Mouse (Mus musculus): ENCODE data around the gene Dnaaf3. TPM values are rescaled to one million over a fixed set of nuclear protein-coding genes. Genes with fewer than 3 reads are reported as not detected.
"Not testable (repeated sequence)": the region's sequence is repeated elsewhere in the genome, so short reads cannot be mapped to it uniquely, and the experiment has no call there.

The Dnaaf3 gene
- total RNA-seq (2021) = not detected
- long read RNA-seq, experiment 1 = 0 reads
- long read RNA-seq, experiment 2 = 0 reads

- H3K4me3 ChIP-seq = peak within 1 kb of the TSS; percentile 69
- peak; percentile 81 for DNase-seq
- intact Hi-C loops (cut with DNase I) = no loop called here
- no peak for TF ChIP-seq CTCF (IDR thresholded peaks at IDR 0.05)
- H3K27ac ChIP-seq = no peak within 1 kb of the TSS
These were observed at the start of gene Dnaaf3 for GRCm38 (mm10) chr7:4532005-4532729. Gene Dnaaf3 (minus strand): TSS chr7:4532453.

- H3K4me3 ChIP-seq; DNase-seq; intact Hi-C loops (cut with DNase I); H3K27ac ChIP-seq: not testable (repeated sequence)
These were observed 49.2 kb upstream of the Dnaaf3 start for GRCm38 (mm10) chr7:4581481-4581880.

DNA sequence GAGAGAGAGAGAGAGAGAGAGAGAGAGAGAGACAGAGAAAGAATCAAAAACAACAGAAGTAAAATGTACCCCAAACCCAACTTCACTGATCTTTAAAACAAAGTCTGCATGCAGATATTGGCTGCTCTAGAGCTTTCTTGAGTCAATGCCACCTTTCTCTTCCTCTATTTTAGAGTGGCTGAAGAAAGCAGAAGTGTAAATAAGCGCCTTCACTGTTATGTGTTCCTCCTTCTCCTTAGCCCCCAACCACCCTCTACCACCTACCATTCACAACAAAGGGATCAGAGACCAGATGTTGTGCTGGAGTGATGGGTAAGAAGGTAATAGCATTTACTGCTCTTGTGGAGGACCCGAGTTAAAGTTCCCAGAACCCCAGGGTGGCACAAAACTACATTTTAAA is 40.1 kb upstream of the Dnaaf3 start:
- DNase-seq; intact Hi-C loops (cut with DNase I); H3K4me3 ChIP-seq; H3K27ac ChIP-seq: not testable (repeated sequence)

- TF ChIP-seq CTCF (IDR thresholded peaks at IDR 0.05) = no peak
- intact Hi-C loops (cut with DNase I) = no loop called here
- H3K27ac ChIP-seq = no peak overlapping the region
- no peak overlapping the region for H3K4me3 ChIP-seq
- DNase-seq = no peak
These were observed 30.4 kb upstream of the Dnaaf3 start for GRCm38 (mm10) chr7:4562660-4563059.

GRCm38 (mm10) chr7:4557167-4557560 is 24.9 kb upstream of the Dnaaf3 start:
- TF ChIP-seq CTCF (IDR thresholded peaks at IDR 0.05) = no peak
- DNase-seq = no peak
- Histone ChIP-seq H3K4me3 (no peak overlapping the region), H3K27ac (no peak overlapping the region)
- intact Hi-C loops (cut with DNase I) = loop anchor here (2.0 to 5.0 kb wide), 3 partner anchors 250 to 505 kb away; partner anchors contain the start of gene U2af2

DNA sequence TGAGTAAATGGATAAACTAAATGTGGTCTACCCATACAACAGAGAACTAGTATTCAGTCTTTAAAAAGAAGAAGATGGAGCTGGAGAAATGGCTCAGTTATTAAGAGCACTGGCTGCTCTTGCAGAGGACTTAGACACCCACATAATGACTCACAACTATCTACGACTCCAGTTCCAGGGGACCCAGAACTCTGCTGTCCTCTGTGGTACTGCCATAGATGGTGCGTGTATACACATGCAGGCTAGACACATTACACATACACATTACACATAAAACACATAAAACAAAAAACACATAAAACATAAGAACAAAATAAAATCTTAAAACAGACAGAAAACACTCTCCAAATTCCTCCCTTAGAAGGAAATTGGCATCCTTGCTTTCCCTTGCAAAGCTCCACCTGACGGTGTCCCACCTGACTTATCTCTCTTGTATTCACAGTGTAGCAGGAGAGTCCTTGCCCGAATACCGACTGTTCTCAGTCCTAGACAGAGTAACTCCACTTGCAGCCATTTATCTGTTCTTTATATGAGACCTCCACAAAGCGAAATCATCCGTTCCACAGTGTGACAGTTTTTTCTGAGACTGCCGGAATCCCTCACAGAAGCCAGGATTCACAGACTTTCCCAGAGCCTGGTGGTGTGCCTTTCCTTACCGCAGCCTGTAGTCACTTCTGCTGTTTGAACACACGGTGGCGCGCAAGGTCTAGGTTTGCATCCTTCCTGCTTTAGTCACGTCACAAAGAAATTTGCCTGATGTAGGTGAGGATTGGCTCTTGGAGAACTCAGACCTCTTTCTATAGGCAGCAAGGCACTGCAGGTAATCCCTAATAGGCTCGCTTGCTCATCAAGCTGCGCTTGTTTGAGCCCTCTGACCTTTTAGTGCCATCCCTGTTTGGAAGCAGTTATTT is 24.3 kb upstream of the Dnaaf3 start:
- DNase-seq = peak; percentile 72
- no peak overlapping the region for H3K27ac ChIP-seq
- intact Hi-C loops (cut with DNase I) = loop anchor here (2.0 to 5.0 kb wide), 3 partner anchors 250 to 506 kb away; partner anchors contain the start of gene U2af2

GRCm38 (mm10) chr7:4547221-4547641 is 15.0 kb upstream of the Dnaaf3 start, which contains the start of gene Syt5:
Gene Syt5 (minus strand): TSS chr7:4547541.
- intact Hi-C loops (cut with DNase I) = no loop called here
- H3K4me3 ChIP-seq = peak within 1 kb of the TSS; percentile 38

More for the DNA sequence above, 24.3 kb upstream of the Dnaaf3 start:
- TF ChIP-seq CTCF (IDR thresholded peaks at IDR 0.05) = peak; percentile 91
- no peak overlapping the region for H3K4me3 ChIP-seq

GRCm38 (mm10) chr7:4546591-4547131 is 14.4 kb upstream of the Dnaaf3 start:
- TF ChIP-seq CTCF (IDR thresholded peaks at IDR 0.05) = no peak
- intact Hi-C loops (cut with DNase I) = no loop called here
- Histone ChIP-seq H3K27ac (no peak overlapping the region), H3K4me3 (no peak overlapping the region)
- DNase-seq = peak; percentile 48

More at GRCm38 (mm10) chr7:4547221-4547641, 15.0 kb upstream of the Dnaaf3 start, which contains the start of gene Syt5:
- DNase-seq = no peak
- no peak within 1 kb of the TSS for H3K27ac ChIP-seq
- no peak for TF ChIP-seq CTCF (IDR thresholded peaks at IDR 0.05)

GRCm38 (mm10) chr7:4546050-4546449 is 13.8 kb upstream of the Dnaaf3 start:
- TF ChIP-seq CTCF (IDR thresholded peaks at IDR 0.05) = no peak
- DNase-seq = no peak
- no peak overlapping the region for H3K4me3 ChIP-seq
- no peak overlapping the region for H3K27ac ChIP-seq
- intact Hi-C loops (cut with DNase I) = no loop called here

GRCm38 (mm10) chr7:4542013-4542412 is 9.8 kb upstream of the Dnaaf3 start:
- no peak for TF ChIP-seq CTCF (IDR thresholded peaks at IDR 0.05)
- intact Hi-C loops (cut with DNase I) = no loop called here
- DNase-seq = no peak
- H3K27ac ChIP-seq = no peak overlapping the region
- 0 out of 2 replicates have a peak overlapping the region, but pooled peaks have one; percentile 17 for H3K4me3 ChIP-seq

GRCm38 (mm10) chr7:4541344-4541743 is 9.1 kb upstream of the Dnaaf3 start:
- H3K27ac ChIP-seq = no peak overlapping the region
- TF ChIP-seq CTCF (IDR thresholded peaks at IDR 0.05) = no peak
- H3K4me3 ChIP-seq = no peak overlapping the region
- intact Hi-C loops (cut with DNase I) = no loop called here
- no peak for DNase-seq

- DNase-seq = no peak
- no peak overlapping the region for H3K4me3 ChIP-seq
- no peak overlapping the region for H3K27ac ChIP-seq
- intact Hi-C loops (cut with DNase I) = no loop called here
- no peak for TF ChIP-seq CTCF (IDR thresholded peaks at IDR 0.05)
These were observed 6.8 kb upstream of the Dnaaf3 start for GRCm38 (mm10) chr7:4539019-4539418.

All from gastrocnemius, adult 2 months (tissue).